Mouse (Mus musculus): Measurements from ENCODE around the gene Rpa1.
"Not testable (repeated sequence)": the region's sequence is repeated elsewhere in the genome, so short reads cannot be mapped to it uniquely, and the experiment has no call there.

Gene Rpa1

DNA sequence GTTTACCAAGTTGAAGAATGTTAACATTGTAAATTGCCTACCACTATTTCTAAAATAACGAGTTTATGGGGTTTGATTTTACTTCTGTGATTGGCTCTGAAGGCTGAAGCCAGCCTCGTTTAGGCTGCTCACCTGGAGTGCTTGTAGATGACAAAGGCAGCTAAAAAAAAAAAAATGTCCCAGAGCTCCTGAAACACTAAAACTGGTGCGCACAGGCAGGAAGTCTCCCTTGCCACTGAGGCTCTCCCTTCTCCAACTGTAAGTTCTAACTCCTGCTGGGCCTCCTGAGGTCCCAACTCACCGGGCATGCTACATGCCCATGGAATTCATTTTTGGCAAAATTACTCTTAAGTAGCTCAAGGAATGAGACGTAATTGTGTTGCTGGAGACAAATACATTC is 28.9 kb downstream of the Rpa1 start:
- no peak for DNase-seq

DNA sequence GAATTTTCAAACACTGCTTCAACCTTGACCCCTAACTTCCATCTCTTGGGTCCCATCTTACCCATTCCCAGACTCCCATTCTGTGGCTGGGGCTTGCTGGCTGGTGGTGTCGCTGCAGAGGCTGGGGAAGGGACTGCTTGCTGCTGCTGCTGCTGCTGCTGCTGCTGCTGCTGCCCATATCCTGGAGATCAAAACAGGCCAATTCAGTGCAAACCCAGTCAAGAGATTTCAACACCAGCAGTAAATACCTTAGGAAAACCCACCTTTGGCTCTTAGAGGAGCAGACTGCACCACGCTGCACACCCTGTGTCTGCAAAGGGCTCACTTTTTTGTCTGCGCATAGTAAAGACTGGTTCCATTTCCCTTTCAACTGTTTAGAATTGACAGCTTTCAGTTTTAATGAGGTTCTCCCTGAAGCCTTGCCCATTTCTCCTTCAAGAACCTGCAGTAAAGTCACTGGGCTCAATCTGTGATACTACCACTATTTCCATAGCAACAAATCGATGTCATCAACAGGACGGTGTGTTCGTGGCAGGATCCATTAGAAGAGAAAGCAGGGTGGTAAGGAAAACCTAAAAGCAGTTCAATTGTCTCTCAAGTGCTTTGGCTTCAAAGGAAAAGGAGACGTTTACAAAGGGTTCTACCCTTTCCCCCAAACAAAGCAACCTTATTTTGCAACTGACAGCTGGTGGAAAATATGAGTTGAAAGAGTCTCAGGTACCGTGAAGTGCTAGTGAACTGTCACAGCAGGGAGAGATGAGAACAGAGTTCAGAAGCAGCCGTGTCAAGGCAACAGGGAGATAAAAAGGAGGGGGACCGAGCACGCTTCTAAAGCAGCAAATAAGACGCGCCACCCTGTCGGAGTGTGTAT is 29.5 kb downstream of the Rpa1 start:
- no peak for DNase-seq

DNA sequence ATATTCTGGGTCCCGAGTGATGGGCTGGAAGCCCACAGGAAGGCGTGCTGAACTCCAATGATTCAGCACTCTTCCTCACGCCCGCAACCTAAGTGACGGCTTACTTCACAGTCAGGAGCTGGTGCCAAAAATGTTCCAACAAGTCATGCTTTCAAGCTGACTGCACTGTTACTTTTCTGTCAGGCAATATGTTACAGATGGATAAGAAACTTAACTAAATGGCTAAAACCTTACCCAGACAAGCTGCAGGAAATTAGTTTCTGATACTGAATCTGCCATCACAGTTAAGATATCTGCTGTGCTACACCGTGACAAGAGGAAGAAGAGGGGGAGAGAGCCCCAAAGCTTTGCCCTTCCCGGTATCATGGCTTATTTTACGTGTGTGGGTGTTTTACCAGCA is 34.3 kb downstream of the Rpa1 start:
- no peak for DNase-seq

DNA sequence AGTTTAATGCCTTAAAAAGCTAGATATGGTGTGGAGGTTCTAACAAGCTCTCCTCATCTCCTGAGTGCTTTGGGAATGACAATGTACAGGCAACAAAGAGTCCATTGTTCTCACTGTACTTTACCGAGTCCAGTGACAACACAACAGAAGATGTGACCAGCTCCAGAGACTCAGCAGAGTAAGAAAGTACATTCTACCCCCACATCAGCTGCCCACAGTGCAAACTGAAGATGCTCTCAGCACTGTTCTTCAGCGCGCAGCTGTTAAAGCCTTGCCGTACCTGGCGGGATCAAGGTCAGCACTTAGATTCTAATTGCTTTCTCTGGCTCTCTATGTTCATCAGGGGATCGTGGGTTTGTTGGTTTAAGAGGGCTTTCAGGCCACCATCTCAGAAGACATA is 36.4 kb downstream of the Rpa1 start:
- DNase-seq, result no peak

DNA sequence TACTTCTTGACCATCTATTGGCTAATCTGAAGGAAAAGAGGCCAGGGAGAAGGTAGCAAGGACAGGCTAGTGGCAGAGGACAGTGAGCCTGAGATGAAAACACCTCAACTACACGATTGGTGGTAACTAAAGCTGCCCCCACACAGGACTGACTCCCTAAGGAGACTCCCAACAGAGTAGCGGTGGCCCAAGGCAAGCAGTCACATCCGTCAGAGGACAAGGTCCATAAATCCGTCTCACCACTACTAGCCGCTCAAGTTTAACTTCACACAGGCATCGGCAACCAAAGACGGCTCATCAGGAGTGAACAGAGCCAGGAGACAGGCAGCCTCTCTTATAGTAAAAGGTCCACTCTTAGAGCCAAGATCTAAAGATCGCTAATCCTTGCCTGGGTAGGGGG is 37.3 kb downstream of the Rpa1 start:
- no peak for DNase-seq

DNA sequence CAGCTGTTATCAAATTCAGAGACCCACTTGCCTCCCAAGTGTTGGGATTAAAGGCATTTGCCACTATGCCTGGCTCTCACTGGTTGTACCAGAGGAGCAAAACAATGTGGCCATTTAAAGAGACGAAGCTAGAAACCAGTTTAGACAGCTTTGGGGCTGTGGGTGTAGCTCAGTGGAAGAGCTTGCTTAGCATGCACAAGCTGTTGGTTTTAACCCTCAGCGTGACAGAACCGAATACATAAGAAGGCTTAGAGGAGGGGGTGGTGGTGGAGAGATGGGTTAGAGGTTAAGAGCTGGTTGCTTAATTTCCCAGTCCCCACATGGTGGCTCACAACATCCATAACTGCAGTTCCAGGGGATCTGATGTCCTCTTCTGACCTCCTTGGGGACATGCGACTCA is 39.5 kb downstream of the Rpa1 start:
- no peak for DNase-seq

DNA sequence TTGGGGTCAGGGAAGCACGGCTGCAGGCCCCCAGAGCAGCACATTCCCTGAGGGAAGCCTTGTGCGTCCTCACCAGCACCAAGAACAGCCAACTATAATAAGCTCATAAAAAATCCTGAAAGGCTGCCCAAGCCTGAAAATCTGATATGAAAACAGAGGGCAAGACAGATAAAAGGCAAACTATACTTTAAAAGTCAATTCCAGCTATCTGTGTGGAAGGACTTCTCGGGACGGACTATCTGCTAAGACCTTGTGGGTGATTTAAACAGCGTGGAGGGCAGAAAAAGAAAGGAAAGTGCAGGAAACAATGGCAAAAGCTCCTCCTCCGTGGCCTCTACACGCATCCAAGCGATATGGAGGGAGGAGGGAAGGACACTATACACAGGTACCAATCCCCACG is 43.3 kb downstream of the Rpa1 start:
- no peak for DNase-seq

DNA sequence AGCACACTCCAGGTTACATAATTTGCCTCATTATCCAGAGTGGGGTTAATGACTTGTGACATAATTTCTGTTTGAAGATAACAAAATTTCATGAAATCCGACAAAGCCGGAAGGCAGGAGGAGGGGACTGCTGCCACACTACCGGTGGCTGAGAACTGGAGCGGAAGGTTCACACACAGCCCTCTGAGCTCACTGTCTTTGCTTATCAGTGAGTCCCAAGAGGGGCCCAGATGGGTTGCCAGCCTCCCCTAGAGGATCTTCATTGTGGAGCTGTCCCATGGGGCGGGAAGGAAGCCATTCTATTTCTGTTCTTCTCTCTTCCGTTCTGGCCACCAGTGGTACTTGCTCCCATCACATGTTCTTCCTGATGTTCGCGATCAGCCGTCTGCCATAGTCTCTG is 47.2 kb downstream of the Rpa1 start:
- DNase-seq, result no peak

DNA sequence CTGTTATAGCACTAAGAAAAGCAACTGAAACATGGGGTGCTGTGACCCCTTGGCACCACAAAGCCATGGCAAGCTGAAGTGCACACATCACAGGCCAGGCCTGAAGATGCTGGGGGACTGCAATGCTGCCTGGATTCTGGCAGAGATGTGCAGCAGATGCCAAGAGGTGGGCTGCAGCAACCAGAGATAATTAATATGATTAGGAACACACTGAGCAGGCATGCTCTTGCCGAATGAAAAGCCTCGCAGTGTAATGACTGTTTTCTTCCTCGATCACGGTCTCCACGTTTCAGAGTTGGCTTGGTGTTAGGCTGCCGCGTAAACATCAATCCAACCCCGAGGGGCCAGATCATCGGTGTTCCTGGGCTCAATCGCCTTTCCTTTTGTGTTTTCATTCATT is 48.3 kb downstream of the Rpa1 start:
- DNase-seq, result no peak

DNA sequence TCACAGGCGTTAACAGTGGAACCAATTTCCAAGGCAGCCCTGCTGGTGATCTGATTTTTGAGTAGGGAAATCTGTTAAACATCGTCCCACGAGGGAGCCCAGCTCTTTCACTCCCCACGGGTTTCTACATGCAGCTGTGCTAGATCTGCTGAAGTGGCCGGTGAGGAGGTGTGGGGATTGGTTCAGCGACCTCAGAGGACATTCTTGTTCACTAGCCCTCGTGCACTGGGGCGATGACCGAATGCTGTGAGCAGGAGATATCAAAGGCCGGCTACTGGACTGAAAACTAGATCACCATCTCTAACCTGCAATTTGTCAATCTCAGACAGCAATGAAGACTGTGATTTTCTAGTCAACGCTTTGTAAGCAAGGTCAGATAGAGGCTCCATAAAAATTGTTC is 49.6 kb downstream of the Rpa1 start:
- DNase-seq, result no peak

DNA sequence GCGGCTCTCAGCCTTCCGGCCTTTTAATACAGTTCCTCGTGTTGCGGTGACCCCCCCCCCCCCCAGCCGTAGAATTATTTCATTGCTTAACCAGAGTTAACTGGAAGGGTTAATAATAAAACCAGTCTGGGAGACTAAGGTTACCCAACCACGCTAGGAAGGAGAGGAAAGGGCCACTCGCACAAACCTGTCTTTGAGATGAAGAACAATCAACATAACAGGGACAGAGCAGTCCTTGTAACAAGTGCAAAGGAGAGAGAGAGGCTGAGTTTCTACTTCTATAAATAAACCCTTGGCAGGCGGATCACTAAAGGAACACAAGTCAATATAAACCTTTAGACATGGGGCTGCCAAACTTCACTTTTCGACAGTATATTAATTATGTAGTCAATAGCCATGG is 50.5 kb downstream of the Rpa1 start:
- DNase-seq, result no peak

DNA sequence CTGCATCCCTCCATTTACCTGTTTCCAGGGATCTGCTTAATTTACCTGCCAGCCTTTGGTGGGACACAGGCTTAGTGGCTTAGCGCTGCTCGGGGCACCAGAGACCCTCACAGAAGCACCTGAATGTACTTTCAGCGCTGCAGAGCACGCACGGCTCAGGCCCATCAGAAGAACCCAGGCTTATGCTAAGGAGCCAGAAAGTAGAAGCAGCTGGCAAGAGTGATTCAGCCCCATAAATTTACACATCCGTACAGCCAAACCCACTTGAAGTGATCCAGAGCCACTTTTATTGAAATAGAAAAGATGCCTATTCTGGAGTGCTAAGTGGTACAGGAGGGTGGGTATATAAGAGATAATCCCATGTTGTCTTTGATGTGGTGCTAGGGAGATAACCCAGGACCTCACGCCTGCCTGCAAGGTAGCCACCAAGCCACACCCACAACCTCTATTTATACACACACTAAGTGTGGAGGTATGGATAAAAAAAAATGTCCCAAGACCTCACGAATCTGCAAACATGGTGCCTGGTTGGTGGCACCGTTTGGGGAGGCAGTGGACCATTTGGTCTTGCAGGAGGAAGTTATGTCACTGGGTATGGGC is 51.6 kb downstream of the Rpa1 start:
- DNase-seq, result no peak

DNA sequence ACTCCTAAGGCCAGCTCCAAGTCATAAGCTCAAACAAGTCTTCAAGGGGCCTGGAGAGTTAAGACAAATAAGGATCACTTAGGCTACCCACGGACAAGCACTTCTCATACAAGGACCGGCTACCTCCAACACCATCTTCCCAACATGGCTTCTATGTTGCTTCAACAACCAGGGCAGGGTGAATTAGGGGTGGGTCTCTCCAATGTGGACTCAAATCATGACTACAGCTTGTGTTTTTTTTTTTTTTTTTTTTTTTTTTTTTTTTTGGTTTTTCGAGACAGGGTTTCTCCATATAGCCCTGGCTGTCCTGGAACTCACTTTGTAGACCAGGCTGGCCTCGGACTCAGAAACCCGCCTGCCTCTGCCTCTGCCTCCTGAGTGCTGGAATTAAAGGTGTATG is 52.6 kb downstream of the Rpa1 start:
- not testable (repeated sequence) for DNase-seq

DNA sequence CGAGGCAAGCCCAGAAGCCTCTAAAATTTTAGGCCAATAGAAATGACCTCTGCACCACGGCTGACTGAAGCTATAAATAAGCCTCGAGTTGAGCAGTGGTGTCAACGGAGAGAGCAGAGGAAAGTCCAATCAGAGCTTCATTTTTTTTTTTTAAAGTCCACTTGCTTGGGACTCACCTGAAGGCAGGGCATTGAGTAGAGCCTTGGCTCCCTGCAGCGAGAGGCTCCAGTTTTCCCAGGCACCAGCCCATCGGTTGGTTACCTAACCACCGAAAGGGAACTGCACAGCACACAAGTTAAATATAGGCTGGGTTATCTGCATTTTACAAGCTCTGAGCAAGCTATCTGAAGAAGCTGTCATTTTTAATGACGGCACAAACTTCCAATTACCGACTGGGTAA is 53.3 kb downstream of the Rpa1 start:
- no peak for DNase-seq

DNA sequence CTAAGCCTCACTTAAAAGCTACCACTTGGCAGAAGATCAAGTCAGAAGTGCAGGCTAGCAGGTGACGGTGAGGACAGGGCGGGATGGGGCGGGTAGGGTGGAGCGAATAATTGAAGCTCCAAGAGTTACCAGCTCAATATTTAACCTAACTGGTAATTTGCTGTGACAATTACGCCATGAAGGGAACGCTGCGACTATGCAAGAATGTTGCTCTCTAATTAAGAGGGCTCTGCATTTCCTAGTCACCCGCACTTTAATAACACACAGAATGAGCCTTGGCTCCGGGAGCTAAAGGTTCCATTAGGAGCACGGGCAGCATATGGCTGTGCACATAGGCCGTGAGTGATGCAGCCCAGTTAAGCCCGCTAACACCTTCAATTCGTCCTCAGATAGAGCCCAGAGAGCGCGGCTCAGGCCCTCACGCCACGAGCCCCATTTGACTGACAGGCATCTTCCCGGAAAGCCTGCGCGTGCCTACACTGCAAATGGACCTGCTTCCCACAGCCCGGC is 54.2 kb downstream of the Rpa1 start:
- no peak for DNase-seq

DNA sequence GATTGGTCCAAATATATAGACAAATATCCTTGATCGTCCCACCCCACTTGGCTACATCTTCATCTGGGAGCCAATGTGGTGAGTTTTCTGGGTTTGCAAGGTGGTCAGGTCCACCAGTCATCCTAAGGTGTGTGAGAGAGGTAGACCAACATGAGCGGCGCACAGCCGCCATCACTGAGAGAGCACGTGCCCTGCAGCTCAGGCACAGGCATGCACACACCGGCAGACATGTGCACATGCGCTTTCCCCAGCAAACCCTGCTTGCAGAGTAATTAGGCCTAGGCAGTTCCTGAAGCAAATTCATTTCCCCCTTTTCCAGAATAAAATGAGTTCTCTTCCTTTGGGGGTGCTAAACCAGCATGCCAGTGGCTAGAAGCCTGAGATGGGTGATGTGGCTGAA is 55.8 kb downstream of the Rpa1 start:
- no peak for DNase-seq

DNA sequence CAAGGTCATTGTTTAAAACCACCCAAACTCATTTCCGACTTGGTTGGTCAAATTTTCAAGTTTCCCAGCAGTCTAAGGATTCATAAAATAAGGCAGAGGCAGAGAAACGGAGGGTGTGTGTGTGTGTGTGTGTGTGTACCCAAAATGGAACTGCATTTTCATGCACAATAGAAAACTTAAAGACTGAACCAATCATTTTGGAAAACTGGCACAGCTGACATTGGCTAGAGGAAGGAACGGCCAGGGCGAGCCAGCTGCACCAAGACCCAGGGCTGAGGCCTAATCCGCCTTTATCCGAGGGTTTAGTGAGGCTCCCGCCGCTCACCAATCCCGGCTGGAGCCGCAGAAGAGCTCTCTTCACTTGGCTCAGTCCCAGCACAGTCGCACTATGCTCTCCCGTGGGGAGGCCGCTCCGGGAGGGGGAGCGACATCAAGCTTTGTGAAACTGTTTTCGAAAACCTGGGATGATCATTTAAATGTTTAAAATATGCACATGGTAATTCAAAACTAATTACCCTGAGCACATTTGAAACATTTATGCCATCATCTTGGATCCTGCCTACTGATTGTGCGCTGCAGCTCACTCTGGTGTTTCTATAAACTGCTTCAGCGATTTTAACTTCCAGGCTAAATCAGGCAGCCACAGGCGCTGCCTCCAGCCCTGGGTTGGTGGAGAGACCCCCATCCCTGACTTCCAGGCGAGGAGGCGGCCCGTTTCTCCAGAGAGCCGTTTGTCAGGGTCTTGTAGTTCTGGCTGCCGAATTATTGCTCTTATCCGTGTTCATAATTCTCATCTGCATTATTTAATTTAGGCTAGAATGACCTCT is 56.5 kb downstream of the Rpa1 start:
- DNase-seq, result no peak

DNA sequence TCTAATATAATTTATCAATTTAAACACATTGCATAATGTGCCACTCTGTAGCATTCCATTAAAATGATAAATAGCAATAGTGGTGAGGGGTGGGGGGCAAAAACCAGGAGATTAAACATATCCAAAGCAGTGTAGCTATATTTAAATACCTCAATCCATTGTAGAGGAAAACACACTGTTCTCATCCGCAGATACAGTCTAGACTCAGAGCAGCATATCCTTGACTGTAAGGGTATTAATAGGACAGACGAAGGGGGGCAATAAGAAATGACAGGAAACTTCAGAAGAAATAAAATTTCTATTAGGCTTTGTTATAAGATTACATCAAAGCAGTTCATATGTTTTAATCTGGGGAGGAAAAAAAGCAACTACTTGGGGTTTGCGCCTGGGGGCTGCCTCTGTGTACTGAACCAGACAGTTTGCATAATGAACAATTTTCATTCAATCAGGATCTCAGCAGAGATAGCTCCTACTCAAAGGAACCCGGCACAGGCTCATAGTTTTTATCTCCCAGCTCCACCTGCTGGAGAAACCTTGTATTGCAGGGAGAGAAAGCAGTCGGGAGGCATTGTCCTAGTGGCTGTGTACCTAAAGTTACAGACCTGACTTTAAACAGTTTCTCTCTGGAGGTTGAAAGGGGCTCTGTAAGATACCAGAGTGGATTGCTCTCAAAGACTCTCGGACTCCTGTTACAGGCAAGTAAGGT is 57.4 kb downstream of the Rpa1 start:
- DNase-seq, result peak; percentile 95

DNA sequence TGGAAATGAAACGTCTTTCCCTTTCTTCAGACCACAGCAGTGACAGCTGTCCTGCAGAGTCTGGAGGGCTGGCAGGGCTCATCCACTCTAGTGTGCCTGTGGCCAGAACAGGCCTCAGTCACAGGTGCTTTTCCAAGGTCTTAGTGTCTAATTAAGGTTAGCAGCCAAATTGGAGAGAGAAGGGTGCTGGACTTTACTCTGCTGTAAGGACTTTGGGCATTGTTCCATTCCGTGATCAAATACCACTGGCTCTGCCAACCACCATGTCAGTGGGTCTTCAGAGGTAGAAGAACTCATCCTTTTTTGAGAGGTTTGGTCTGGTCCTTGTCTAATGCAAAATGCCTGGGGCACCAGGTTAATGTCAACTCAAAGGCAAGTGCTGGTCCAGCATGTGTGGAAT is 59.0 kb downstream of the Rpa1 start:
- DNase-seq, result no peak

DNA sequence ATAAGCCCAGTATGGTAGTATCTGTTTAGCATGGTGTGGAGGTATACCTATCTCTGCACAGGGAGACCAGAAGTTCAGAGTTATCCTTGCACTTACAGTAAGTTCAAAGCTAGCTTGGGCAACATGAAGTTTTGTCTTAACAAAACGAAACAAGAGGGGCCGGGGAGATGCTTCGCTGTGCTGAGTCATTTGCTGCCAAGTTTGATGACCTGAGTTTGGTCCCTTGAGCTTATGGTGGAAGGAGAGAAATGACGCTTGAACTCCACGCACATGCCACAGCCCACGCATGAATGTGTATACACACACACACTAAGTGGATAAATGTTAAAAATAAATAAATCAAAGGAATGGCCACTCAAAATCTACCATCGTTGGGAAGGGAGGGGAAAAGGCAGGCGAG is 59.6 kb downstream of the Rpa1 start:
- DNase-seq, result no peak

DNA sequence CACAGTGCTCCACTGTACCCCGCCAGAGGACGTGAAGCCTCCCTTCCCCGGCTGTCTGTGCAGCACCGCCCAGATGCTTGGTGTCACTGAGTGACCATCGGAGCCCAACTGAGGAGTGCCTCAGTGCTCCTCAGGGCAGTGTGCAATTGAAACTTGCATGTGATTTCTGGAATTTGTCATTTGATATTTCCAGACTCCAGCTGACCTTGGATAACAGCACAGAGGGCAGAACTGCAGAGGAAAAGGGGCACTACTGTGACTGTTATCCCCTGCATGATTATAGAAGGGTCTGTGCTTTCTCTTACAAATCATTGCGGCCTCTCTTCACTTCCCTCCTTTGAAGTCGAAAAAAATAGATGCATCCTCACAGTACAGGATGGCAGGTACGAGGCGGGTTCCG is 60.2 kb downstream of the Rpa1 start:
- no peak for DNase-seq

DNA sequence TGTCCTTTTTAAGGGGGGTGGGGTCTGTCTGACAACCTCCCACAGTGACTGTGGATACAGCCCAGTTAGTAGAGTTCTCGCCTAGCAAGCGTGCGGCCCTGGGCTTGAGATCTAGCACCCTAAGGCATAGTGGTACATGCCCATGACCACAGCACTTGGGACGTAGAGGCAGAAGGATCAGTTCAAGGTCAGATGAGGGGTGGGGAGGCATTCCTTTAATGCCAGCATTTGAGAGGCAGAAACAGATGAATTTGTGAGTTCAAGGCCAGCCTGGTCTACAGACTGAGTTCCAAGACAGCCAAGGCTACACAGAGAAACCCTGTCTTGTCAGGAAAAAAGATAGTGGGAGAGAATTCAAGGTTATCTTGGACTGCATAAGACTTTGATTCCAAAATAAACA is 61.3 kb downstream of the Rpa1 start:
- no peak for DNase-seq

DNA sequence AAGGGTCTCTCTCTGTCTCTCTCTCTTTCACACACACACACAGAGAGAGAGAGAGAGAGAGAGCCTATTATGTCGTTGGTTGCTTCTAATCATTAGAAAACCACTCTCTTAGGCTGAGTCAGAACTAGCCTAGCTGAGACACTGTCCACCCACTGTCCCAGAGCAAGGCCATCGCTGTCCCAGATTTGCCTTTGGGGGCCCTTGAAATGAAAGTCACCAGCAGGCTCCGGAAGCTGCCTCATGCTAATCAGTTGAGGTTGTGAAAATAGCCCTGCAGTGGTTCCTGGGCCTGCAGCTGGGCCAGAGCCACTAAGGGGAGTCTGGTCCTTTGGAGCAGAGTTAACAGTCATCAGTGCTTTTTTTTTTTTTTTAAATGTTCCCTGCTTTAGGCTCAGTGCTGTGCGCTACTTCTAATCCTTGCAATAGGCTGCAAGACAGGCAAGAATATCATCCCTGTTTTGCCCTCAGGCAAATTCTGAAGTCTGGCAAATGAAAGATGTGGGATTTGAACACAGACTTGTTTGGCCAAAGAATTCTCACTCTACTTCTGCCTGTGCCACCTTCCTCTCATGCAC is 62.1 kb downstream of the Rpa1 start:
- DNase-seq, result no peak
